Mouse (Mus musculus): ENCODE results near the gene Tmem52.
"Not testable (repeated sequence)": the region's sequence is repeated elsewhere in the genome, so short reads cannot be mapped to it uniquely, and the experiment has no call there.

Gene Tmem52

DNA sequence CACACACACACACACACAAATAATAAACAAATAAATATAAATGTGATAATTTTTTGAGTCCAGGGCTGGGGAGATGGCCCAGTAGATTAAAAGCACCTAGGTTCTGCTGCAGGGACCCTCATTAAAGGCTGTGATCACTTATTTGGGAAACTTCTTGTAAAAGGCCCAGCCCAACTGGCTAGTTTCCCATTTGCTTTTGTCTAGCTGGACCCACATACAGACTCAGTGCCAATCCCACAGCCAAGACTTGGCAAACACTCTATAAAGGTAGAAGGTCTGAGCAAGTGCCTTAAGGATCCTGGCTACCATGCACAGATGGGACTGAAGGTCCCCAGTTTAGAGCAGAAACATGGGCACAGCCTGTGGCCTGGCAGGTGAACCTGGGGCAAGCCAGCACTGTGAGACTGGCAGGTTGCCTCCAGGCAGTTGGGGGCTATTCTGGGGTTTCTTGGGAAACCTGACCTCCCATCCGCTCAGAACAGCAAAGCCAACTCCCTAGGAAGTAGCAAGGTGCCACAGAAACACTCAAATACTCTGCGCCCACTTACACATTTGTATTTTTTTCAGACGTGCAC is 3.9 kb downstream of the Tmem52 start:
- no peak for DNase-seq (ENCODE audit: low read depth)

DNA sequence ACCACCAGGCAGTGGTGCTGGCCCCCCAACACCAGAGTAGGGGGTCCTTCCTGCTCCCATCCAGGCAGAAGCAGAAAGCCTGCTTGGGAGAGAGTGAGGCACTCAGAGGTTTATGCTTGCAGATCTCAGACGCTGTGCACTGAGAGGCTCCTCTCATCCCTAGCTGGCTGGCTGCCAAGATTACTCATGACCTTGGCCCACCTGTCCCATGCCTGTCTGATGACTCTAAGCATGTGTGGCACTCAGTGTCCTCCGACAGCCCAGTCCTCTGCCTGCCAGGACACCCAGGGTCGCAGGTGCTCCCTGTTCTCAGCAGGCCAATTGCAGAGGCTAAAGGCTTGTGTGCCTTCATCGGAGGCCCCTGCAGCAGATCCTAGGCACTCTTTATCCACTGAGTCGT is 4.4 kb downstream of the Tmem52 start:
- DNase-seq (ENCODE audit: low read depth), result no peak

DNA sequence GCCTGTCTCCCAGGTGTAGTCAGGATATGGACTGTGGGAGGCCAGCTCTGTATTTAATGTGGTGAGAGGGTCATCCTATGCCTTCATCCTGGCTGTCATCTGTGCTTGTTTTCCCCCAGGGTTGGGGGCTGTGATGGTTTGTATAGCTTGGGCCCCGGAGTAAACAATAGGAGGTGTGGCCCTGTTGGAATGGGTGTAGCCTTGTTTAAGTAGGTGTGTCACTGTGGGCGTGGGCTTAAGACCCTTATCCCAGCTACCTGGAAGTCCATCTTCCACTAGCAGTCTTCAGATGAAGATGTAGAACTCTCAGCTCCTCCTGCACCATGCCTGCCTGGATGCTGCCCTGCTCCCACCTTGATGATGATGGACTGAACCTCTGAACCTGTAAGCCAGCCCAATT is 4.9 kb downstream of the Tmem52 start:
- DNase-seq (ENCODE audit: low read depth), result not testable (repeated sequence)

DNA sequence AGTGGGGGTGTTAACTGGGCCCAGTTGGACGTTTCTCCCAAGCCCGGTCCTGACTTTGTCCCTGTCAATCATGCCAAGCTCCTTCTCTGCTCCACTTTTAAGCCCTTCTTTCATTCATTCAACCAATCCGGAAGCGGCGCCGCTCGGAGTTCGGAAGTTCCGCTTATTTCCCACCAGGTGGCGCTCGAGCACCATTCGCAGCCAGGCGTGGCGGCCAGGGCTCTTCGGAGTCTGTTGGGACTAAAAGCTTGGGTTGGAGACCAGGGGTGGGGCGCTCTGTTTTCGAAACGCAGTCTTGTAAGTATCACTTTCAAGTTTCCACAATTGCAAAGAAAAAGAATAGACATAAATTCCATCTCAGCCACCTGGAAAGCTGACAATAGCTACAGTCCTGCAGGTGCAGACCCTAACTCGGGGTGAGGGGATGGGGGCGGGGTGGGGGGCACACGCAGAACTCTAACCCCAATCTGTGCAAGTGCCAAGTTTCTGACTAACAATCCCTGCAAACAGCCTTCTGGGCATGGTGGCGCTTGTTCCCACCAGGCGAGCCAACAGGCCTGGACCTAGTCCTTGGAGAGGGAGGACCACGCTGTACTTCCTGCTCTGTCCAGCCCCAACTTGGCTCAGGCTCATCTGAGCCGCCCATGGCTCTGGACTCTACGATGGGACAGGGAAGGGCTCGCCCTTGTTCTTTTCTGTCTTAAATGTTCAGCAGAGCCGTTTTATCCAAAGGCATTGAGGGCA is 12.6 kb downstream of the Tmem52 start:
- DNase-seq (ENCODE audit: low read depth), result peak; percentile 92

DNA sequence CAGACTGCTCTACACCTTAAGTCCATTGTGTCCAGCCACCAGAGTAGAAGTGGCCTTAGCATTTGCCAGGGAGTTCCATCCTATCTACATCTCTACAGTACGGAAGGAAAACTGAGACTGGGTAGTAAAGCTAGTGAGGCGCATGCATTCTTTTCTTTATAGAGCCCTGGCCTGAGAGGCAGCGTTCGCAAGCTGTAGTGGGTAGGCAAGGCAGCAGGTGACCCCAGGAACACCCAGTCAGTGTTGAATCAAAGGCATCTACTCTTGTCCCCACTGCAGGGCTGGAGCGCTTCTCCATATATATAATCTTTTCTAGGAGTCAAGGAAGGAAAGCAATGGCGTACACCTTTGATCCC is 13.2 kb downstream of the Tmem52 start:
- no peak for DNase-seq (ENCODE audit: low read depth)

GRCm38 (mm10) chr4:155482733-155483540 is 14.0 kb downstream of the Tmem52 start:
- no peak for DNase-seq (ENCODE audit: low read depth)

- DNase-seq (ENCODE audit: low read depth), result no peak
These were observed 16.6 kb downstream of the Tmem52 start for GRCm38 (mm10) chr4:155485521-155485920.

GRCm38 (mm10) chr4:155487746-155488145 is 18.8 kb downstream of the Tmem52 start:
- DNase-seq (ENCODE audit: low read depth), result no peak

DNA sequence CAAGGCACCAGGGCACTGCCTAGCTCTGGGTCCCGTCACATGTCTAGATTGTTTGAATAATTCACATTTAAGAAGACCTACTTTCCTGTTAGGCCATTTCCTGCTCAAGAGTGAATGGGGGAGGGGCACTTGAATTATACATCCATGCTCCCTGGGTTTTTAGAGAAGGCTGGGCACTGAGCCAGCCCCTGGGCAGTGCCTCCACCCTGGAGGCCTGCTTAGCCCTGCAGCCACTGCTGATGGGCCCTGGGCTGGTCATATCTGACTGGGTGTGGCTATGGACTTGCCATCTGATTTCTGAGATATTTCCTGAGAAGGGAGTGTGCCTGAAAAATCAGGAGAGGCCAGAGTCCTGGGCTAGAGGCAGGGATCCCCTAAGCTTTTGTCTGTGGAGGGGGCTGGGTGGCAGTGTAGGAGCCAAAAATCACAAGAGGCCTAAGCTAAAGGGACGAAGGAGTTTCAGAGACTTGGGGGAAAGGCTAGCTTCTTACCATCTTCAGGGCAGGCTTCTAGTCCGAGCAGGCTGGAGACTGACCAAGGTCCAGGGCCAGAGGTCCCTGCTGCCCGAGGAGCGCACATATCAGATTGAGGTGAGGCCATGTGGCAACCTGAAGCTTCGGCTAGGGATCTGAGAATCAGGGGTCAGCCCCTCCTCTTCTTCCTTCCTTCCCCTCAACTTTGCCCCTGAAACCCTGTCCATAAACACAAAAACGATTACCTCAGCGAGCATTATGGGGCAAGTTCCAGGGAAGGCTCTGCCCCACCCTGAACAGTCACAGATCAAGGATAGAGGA is 19.5 kb downstream of the Tmem52 start:
- DNase-seq (ENCODE audit: low read depth), result no peak

GRCm38 (mm10) chr4:155489101-155489970 is 20.4 kb downstream of the Tmem52 start:
- DNase-seq (ENCODE audit: low read depth), result no peak

DNA sequence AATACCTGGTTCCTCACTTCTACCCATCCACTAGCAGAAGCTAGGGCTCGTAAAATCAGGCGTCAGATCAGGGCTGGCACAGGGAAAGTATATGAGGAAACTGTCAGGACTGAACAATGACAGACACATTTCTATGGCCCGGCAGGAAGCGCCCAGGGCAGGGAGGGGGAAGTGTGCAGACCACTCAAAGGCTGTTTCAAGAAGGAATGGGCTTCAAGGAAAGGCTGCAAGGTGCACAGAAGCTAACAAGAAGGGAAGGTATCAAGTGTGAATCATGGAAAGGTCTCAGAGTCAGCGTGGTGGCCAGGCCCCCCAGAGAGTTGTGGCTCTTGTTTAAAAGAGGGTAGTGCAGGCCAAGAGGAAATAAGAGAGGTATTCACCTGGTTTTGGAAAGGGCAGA is 21.5 kb downstream of the Tmem52 start:
- DNase-seq (ENCODE audit: low read depth), result no peak

DNA sequence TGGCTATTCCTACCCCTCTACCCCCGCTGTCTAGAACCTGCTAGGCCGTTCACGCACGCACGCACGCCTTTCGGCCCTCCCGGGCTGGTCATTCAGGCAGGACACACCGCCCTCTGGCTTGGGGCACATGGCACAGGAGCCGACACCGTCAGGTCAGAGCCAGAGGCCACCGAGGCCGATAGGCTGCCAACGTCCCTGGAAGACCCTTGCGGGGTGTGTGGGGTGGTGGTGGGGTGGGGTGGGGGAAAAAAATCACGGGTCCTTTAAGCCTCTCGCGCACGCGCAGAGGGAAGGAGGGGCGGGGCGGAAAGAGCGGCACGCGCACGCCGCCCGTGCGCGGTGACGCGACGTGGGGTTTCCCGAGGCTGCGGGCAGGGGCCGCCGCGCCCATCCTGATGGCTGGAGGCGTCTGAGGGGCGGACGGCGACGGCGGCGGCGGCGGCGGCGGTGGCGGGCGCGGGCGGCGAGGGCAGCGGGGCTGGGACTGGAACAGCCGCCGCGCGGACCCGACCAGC is 22.1 kb downstream of the Tmem52 start, which contains the start of gene Gnb1:
Gnb1 (plus strand) TSS at position 372 of the 515 bp plus-strand sequence.
- DNase-seq (ENCODE audit: low read depth), result peak; percentile 97

- no peak for DNase-seq (ENCODE audit: low read depth)
These were observed 22.7 kb downstream of the Tmem52 start for GRCm38 (mm10) chr4:155491529-155492130.

DNA sequence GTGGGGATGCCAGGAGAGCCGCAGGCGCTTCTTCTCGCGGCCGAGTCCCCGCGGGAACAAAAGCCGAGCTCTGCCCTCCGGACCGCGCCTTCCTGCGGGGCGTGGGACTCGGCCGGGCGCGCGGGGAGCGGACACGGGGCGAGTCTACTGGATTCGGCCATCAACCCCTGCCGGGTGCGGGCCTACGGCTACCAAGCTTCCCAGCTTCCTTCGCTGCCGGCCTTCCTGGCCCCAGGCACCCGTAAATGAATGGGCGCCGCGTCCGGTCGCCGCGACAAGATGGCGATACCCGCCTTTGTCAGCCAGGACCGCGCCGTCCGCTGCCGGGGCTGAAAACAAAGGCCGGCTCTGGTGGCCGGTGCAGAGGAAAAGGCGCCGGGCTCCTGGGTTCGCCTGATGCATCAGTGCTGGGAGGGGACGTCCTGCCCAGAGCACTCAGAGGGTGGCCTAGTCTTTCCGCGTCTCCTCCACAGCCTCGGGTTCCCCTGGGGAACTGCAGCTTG is 23.3 kb downstream of the Tmem52 start:
- DNase-seq (ENCODE audit: low read depth), result peak; percentile 73

DNA sequence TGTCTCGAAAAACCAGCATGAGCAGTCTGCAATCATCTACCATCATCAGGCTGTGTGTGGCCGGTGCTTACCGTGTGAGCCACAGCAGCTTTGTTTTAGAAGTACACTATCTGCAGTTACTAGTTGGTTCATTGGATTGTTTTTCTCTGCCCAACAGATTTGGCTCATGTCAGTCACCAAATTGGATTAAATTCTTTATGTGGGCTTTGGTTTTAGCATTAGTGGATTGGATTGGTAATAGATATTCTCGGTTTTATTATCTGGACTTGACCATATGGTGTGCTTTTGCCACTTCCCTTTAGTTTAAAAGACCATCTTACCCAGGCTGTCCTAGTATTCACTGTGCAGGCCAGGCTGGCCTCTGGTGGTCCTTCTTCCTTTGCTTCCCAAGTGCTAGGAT is 26.0 kb downstream of the Tmem52 start:
- DNase-seq (ENCODE audit: low read depth), result no peak

DNA sequence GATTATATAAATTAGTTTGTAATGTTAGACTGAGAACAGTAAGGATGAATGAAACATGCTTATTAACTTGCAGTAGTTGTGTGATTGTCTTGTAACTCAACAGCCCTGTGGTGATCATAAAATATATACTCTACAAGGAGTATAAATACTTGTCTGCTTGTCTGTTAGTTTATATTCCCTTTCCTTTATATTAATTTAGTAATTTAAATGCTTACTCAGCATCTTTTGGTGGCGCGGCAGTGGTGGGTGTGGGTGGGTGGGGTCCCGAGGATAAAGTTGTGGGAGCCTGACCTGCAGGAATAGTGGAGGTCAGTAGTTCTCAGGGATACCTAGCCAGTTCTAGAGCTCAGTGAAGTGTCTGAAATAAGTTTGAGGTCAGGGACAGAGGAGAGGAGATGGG is 29.0 kb downstream of the Tmem52 start:
- no peak for DNase-seq (ENCODE audit: low read depth)

DNA sequence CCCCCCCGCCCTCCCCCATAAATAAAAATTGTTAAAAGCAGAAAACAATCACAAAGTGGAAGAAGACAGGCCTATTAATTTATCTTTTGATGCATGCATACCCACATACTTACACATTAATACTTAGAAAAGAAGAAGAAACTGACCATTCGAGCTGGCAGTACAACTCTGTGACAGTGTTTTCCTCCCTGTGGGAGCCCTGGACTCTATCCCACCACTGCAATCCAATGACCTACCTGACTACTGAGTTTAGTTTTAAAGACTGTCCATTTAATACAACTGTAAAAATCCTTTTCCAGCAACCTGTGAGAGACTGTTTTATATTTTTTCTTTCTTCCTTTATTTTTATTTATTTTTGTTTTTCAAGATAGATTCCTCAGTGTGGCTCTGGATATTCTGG is 32.2 kb downstream of the Tmem52 start:
- DNase-seq (ENCODE audit: low read depth), result no peak

GRCm38 (mm10) chr4:155505067-155505466 is 36.2 kb downstream of the Tmem52 start:
- DNase-seq (ENCODE audit: low read depth), result no peak

GRCm38 (mm10) chr4:155505671-155506295 is 36.9 kb downstream of the Tmem52 start:
- no peak for DNase-seq (ENCODE audit: low read depth)

DNA sequence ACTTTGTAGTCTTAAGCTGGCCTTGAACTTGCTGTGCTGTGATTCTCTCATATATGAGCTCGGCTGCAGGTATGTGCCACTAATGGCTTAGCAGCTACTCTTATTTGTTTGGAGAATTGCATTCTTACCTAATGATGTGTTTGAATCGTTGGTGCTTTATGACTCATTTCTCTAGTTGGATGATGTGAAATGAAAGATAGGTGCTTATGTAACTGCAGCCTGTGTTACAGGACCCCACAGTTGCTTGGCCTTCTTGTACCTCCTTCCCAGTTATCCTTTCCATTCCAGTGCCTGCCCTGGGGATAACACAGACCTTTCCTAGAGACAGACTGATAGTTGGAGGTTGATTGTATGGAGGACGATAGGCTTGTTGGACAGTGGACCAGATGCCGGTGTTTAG is 39.7 kb downstream of the Tmem52 start:
- no peak for DNase-seq (ENCODE audit: low read depth)
